Comparison of ENCODE assay signal across 13 mouse cellular contexts in the genomic region with DNA sequence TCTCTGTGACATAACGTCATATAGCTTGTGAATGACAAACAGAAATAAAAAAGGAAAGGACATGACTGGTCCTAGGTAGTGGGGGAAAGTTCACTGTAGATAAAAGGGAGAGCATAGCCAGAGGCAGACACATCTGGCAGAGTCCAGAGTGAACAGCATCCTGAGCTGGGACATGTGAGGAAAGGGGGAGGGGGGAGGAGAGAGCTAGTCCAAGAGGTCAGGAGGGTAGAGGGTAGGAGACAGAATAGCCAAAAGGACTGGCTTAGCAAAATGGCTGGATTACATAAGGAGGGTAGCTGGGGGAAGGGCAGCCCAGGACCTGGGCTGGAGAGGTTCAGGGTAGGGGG.
DNase-seq lines count a peak whose midpoint lies in the region; ATAC-seq and TF ChIP-seq lines count a peak whose summit lies in the region.
"Had no signal": no experiment of that assay in that cellular context is flagged by ENCODE, and none has a peak within 500 bp of the region (broad histone marks: within the 10 kb centered on the region; RNA-seq: fewer than 3 reads in every experiment).

No protein-coding gene starts in this region.

- no peaks in the 10 kb centered on the region for H3K9me3 ChIP-seq in heart, embryonic 14.5 days (ENCODE audit: control insufficient read depth, low read length)
- H3K9me3 ChIP-seq in stomach, embryonic 14.5 days (ENCODE audit: control insufficient read depth, low read depth, low read length): no peaks in the 10 kb centered on the region
- H3K9me3 ChIP-seq in stomach, postnatal 0 days (ENCODE audit: control insufficient read depth, low read length): no peaks in the 10 kb centered on the region
- H3K9me3 ChIP-seq: forebrain, embryonic 12.5 days; limb, embryonic 13.5 days had no signal

- H3K4me1 ChIP-seq in heart, embryonic 14.5 days (ENCODE audit: control insufficient read depth in 2 of 2, insufficient read depth in 2 of 2, low read length in 2 of 2): peaks cover 20 to 27% of the 10 kb centered on the region in 2 experiments
- 0 out of 2 replicates have a peak, but pooled peaks cover 4% of the 10 kb centered on the region for H3K4me1 ChIP-seq in stomach, embryonic 14.5 days (ENCODE audit: control insufficient read depth, insufficient read depth, low read length)
- H3K4me1 ChIP-seq in stomach, postnatal 0 days (replicated peaks; ENCODE audit: control insufficient read depth, insufficient read depth): no peaks in the 10 kb centered on the region

- no peak for TF ChIP-seq EP300 in stomach, postnatal 0 days (optimal IDR thresholded peaks at IDR 0.05)

- H3K9ac ChIP-seq in heart, embryonic 14.5 days (ENCODE audit: low read length): no peak overlapping the region; the same call in 1 of the 2 replicates
- H3K9ac ChIP-seq in stomach, embryonic 14.5 days (replicated peaks; ENCODE audit: low read depth, low read length): no peak overlapping the region
- no peak overlapping the region for H3K9ac ChIP-seq in stomach, postnatal 0 days (ENCODE audit: low read length)
- H3K9ac ChIP-seq: forebrain, embryonic 12.5 days; limb, embryonic 13.5 days had no signal

- H3K27ac ChIP-seq in heart, embryonic 14.5 days (replicated peaks in 1 of 2; ENCODE audit: control insufficient read depth in 1 of 2, insufficient read depth in 1 of 2, low read depth in 2 of 2, low read length in 2 of 2): peak overlapping the region in 1 of 2 experiments; percentile 58; a peak in 1 of 4 replicates
- no peak overlapping the region for H3K27ac ChIP-seq in stomach, embryonic 14.5 days (ENCODE audit: low read length)
- H3K27ac ChIP-seq in stomach, postnatal 0 days (replicated peaks): no peak overlapping the region
- H3K27ac ChIP-seq: forebrain, embryonic 12.5 days; limb, embryonic 13.5 days; macrophage had no signal

- DNase-seq in heart, postnatal 10 days: no peak
- no peak for DNase-seq in stomach, postnatal 0 days (ENCODE audit: low spot score)
- peak; percentile 44 for DNase-seq in kidney, postnatal 14 days
- DNase-seq in frontal cortex, postnatal 25 days (ENCODE audit: low spot score in 2 of 2): no peak
- DNase-seq: cerebellum, adult 2 months; gastrocnemius, postnatal 10 days; right cerebral cortex, postnatal 25 days had no signal

- no peaks in the 10 kb centered on the region for H3K36me3 ChIP-seq in heart, embryonic 14.5 days (ENCODE audit: control insufficient read depth, insufficient read depth, low read length)
- H3K36me3 ChIP-seq in stomach, embryonic 14.5 days (ENCODE audit: control insufficient read depth, insufficient read depth, low read length): no peaks in the 10 kb centered on the region
- no peaks in the 10 kb centered on the region for H3K36me3 ChIP-seq in stomach, postnatal 0 days (ENCODE audit: control insufficient read depth, insufficient read depth, low read length)
- H3K36me3 ChIP-seq: forebrain, embryonic 12.5 days; limb, embryonic 13.5 days had no signal

- intact Hi-C loops in heart, postnatal 10 days (cut with DNase I): no loop called here

- peak; percentile 52 for ATAC-seq in heart, embryonic 14.5 days (ENCODE audit: insufficient number of reproducible peaks, insufficient read depth, low FRiP score, low read depth)
- ATAC-seq in stomach, embryonic 14.5 days (ENCODE audit: insufficient number of reproducible peaks, insufficient read depth, low FRiP score, low read depth): peak; percentile 20; the same call in 1 of the 2 replicates
- no peak for ATAC-seq in stomach, postnatal 0 days (ENCODE audit: low FRiP score, low TSS enrichment)
- ATAC-seq in megakaryocyte progenitor cell, adult 5-6 weeks (replicated peaks; ENCODE audit: poor library complexity): no peak

- TF ChIP-seq CTCF in stomach, postnatal 0 days (IDR thresholded peaks at IDR 0.05; ENCODE audit: low read depth): no peak

- no peak overlapping the region for H3K4me3 ChIP-seq in heart, embryonic 14.5 days (ENCODE audit: control insufficient read depth in 1 of 2, insufficient read depth in 1 of 2, low read depth in 1 of 2, low read length in 2 of 2)
- no peak overlapping the region for H3K4me3 ChIP-seq in stomach, embryonic 14.5 days (ENCODE audit: low read depth, low read length)
- H3K4me3 ChIP-seq in stomach, postnatal 0 days (ENCODE audit: low read depth, low read length): no peak overlapping the region
- H3K4me3 ChIP-seq: forebrain, embryonic 12.5 days; limb, embryonic 13.5 days had no signal

- H3K27me3 ChIP-seq in heart, embryonic 14.5 days (ENCODE audit: control insufficient read depth, insufficient read depth, low read length): no peaks in the 10 kb centered on the region
- no peaks in the 10 kb centered on the region for H3K27me3 ChIP-seq in stomach, embryonic 14.5 days (ENCODE audit: control insufficient read depth, insufficient read depth, low read length)
- no peaks in the 10 kb centered on the region for H3K27me3 ChIP-seq in stomach, postnatal 0 days (ENCODE audit: control insufficient read depth, insufficient read depth, low read length)
- H3K27me3 ChIP-seq: forebrain, embryonic 12.5 days; limb, embryonic 13.5 days had no signal

- peak overlapping the region; percentile 42; the same call in 1 of the 2 replicates for H3K4me2 ChIP-seq in heart, embryonic 14.5 days (ENCODE audit: low read length)
- H3K4me2 ChIP-seq in stomach, embryonic 14.5 days (replicated peaks; ENCODE audit: low read depth, low read length): no peak overlapping the region
- no peak overlapping the region for H3K4me2 ChIP-seq in stomach, postnatal 0 days (replicated peaks; ENCODE audit: low read depth)
- H3K4me2 ChIP-seq: forebrain, embryonic 12.5 days; limb, embryonic 13.5 days had no signal

- 11% methylated on average over 1 of the region's 1 CpGs for WGBS in heart, embryonic 14.5 days
- WGBS in stomach, embryonic 14.5 days: 39% methylated on average over 1 of the region's 1 CpGs
- 52% methylated on average over 1 of the region's 1 CpGs for WGBS in stomach, postnatal 0 days

Comparison
In these comparisons a context has a peak if more than half of its experiments do, and no peak if none do; other contexts are left out.
1. ATAC-seq: peak in heart, embryonic 14.5 days (single experiment) and stomach, embryonic 14.5 days (single experiment); none in stomach, postnatal 0 days (single experiment) and megakaryocyte progenitor cell, adult 5-6 weeks (single experiment).